Mouse (Mus musculus): Measurements from ENCODE around the gene Mlh3. TPM values are rescaled to one million over a fixed set of nuclear protein-coding genes. Genes with fewer than 3 reads are reported as not detected.

The Mlh3 gene
- polyA plus RNA-seq (2012; rRNA removed): 9.2 and 9.8 TPM in 2 replicates

DNA sequence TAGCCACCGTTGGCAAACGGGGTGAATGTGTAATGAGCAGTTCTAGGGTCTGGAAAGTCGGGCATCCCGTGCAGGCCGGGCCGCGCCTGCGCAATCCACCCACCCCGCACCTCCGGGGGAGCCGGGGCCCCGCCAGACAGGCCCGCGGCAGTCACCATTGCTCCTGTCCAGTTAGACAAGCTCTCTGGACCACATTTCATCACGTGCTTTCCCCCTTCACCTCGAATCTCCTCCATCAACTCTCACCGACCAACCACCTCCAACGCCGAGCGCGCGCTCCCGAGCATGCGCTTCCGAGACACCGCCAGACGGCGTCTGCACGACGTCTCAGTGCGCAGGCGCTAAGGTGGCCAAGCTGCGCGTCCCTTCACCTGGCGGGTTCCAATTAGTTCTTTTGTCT is at the start of gene Mlh3:
Gene Mlh3 (minus strand): TSS at position 281 of the 400 bp plus-strand sequence.

DNA sequence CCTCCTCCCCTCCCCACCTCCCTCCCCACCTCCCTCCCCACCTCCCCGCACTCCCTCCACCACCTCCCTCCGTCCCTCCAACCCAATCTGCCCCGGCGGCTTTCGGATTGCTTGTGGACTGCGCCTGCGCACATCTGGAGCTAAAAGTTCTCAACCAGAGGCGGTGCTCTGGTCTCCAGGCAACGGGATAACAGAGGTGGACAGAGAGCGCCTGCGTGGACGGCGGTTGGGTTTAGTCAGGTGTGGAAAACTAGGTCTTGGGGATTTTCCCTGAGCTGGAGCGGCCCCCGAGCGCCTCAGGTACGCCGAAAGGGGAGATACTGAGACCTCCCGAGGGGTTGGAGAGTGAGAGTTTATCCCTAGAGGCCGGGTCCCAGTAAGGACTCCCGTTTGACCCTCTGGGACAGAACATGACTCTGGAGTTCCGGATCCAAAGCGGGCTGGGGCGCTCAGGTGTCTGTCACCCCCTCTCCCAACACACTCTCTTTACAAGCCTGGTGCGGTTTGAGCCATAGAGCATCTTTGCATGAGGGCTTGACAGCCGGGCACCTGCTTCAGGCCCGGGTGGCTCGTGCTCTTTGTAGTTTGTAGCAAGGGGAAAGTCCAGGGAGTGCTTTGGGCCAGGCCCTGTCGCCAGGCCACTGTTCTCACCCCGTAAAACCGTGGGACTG is 18.2 kb upstream of the Mlh3 start, which contains the start of gene Zc2hc1c:
Gene Zc2hc1c (plus strand): TSS at position 106 of the 671 bp plus-strand sequence.

DNA sequence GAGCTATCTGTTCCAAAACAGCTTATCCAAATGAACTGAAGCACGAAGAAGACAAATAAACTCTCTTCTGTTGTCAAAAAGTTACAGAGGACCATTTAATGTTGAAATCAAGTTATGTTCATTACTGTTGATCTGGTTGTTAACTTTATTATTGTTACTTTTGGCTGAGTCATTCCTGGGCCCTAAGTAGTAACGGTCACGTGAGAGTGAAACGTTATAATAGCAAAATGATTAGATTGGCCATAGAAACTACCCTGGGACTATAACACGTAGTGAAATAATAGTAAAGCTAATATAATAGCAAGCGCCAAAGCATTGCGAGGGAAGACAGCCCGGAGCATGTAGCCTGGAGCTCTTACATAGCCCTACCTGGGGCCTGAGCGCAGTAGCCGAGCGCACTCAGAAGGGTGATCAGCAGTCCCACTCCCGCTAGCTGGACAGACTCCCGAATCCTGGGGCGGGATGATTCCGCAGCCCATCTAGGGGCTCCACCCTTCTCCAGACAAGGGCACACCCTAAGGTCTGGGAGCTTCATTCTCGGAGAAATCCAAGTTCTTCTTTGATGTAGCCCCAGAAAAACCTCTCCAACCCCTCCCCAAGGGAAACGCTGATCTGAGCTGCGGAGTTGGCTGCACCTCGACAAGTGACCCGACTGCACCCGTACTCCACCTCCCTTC is 17.5 kb upstream of the Mlh3 start, which contains the start of gene Acyp1:
Gene Acyp1 (minus strand): TSS at position 630 of the 677 bp plus-strand sequence.

DNA sequence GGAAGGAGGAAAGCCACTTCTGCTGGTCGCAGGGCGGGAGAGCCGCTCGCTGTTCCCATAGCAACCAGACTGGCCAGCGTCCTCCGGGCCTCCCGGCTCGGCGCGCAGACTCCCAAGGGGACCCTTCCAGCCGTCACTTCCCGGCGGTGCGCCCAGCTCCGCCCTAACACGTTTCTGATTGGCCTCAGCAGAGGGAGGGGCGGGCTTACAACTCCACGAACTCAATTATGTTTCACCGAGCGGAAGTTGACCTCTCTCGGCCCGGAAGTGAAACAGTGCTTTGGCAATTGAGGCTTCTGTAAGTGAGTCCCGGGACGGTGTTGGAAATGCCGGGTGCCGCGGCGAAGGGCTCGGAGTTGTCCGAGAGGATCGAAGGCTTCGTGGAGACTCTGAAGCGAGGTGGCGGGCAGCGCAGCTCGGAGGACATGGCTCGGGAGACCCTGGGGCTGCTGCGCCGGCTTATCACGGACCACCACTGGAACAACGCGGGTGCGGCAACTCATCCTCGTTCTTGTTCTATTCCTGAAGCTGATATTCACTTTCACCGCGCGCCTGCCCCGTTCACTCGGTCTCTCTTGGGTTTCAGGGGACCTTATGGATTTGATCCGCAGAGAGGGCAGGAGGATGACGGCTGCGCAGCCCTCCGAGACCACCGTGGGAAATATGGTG is 51.0 kb downstream of the Mlh3 start, which contains the start of gene Eif2b2:
Gene Eif2b2 (plus strand): TSS at position 246 of the 669 bp plus-strand sequence.

Other genes with a start within 250 kb of the Mlh3 start
- 1.1 TPM in 2 replicates for gene Prox2, start 159.8 kb downstream of the Mlh3 start, polyA plus RNA-seq (2012; rRNA removed)
- 157 TPM in 2 replicates for gene Dlst, start 159.8 kb downstream of the Mlh3 start, polyA plus RNA-seq (2012; rRNA removed)
- 23.3 and 23.5 TPM in 2 replicates for gene Rps6kl1, start 119.3 kb downstream of the Mlh3 start, polyA plus RNA-seq (2012; rRNA removed)
- 4.5 and 8.0 TPM in 2 replicates for gene Pgf, start 92.8 kb downstream of the Mlh3 start, polyA plus RNA-seq (2012; rRNA removed)
- 122 and 135 TPM in 2 replicates for gene Eif2b2, start 51.1 kb downstream of the Mlh3 start, polyA plus RNA-seq (2012; rRNA removed)
- 39.1 and 50.3 TPM in 2 replicates for gene Acyp1, start 17.8 kb upstream of the Mlh3 start, polyA plus RNA-seq (2012; rRNA removed)
- 0.54 and 0.61 TPM in 2 replicates for gene Zc2hc1c, start 18.0 kb upstream of the Mlh3 start, polyA plus RNA-seq (2012; rRNA removed)
- gene Nek9, start 68.8 kb upstream of the Mlh3 start, polyA plus RNA-seq (2012; rRNA removed): 35.2 and 36.0 TPM in 2 replicates
- 139 and 150 TPM in 2 replicates for gene Tmed10, start 104.2 kb upstream of the Mlh3 start, polyA plus RNA-seq (2012; rRNA removed)
- 1.7 and 3.2 TPM in 2 replicates for gene Fos, start 203.3 kb upstream of the Mlh3 start, polyA plus RNA-seq (2012; rRNA removed)

Measured in central nervous system, embryonic 14 days (tissue).